Mouse (Mus musculus): Measurements from ENCODE around the gene St6galnac6.

DNA sequence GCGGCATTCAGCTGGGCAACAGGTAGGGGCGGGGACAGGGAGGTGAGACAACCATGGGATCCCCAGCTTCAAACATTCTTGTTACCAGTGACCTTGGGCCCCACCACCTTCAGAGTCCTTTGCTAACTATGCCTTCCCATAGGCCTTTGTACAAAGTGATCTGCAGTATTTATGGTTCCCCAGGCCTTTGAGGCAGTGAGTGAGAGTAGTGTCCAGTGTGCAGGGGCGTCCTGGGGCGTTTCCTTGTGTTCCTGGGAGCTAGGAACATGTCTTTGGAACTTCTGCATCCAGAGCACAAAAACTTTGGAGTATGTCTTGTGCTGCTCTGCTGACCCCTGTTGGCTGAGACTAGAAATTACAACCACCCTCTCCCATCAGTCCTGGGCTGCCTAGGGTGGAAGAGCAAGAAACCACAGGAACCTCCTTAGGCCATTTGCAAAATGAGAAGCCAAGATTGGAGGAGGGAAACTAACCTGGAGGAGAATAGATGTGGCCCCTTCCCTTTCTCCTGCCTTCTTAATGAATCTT lies 32.9 kb upstream of the St6galnac6 start:
- TF ChIP-seq POLR2A (IDR thresholded peaks at IDR 0.05; ENCODE audit: low read depth, low read length) (no peak), CTCF (IDR thresholded peaks at IDR 0.05; ENCODE audit: extremely low read depth, insufficient read depth, insufficient read length, insufficient replicate concordance) (peak; percentile 85; the same call in 1 of the 2 replicates)

Measured in spleen, adult 2 months (tissue).